Mouse (Mus musculus): ENCODE measurements around the gene Lrrc31.

The Lrrc31 gene

DNA sequence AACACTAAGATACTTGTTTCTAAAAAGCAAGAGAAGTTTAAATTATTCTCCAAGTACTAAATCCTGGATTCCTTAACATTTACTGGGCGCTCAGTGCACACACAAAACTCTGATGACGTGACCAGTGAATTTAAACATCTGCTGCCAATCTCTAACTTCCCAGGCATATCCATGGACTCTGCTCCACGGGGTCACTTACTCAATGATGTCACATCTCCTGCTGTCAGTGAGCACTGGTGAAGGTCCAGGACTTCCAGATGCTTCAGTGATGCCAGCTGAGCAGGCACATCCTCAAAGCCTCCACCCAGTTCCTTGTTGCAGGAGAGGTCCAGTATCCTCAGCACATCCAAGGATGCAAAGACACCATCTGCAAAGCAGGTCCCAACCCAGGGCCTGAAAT is 12.4 kb downstream of the Lrrc31 start:
- no peak for DNase-seq

DNA sequence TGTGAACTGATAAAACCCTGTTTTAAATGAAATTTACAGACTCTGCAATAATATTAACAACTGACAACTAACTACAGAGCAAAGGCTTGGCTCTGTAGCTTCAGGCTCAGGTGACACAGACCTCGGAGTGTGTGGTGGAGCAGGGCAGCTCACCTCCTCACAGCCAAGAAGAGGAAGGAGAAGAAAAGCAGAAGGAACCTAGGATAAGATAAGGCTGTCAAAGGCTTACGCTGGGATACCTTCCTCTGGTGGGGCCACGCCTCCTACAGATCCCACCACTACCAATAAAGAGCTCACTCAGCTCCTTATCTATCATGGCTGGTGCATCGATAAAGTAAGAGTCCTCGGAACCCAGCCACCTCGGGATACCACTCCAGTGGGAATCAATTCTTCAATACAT is 16.5 kb downstream of the Lrrc31 start:
- no peak for DNase-seq

DNA sequence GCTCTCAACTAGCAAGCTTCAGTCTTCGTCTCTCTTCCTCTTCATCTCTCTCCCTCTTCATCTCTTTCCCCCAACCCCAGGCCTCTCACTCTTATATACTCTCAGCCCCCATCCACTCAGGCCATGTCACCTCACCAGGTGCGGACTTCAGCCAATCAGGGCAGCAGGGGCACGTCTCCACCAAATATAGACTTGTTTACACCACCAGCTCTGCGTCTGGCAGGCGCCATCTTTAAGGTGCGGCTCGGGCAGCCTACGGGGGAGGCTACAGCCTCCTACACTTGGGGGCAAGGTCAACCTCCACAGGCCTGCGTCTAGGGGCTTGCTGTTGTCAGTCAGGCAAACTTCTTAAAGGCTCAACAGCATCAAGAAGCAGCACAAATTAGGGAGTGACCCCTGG is 41.2 kb downstream of the Lrrc31 start:
- DNase-seq: no peak

DNA sequence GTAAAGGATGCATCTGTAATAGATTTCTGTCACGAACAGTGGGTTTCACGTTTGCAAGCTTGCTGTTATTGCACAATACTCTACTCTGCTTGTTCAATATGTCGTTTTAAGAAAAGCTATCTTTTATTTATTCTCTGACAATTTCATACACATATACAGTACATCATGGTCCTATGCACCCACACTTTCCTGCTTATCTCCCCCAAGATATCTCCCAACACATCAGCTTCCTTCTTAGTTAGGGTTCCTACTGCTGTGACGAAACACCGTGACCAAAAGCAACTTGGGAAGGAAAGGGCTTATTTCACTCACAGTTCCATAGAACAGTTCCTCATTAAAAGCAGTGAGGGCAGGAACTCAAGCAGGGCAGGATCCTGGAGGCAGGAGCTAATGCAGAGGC is 43.7 kb downstream of the Lrrc31 start:
- no peak for DNase-seq

DNA sequence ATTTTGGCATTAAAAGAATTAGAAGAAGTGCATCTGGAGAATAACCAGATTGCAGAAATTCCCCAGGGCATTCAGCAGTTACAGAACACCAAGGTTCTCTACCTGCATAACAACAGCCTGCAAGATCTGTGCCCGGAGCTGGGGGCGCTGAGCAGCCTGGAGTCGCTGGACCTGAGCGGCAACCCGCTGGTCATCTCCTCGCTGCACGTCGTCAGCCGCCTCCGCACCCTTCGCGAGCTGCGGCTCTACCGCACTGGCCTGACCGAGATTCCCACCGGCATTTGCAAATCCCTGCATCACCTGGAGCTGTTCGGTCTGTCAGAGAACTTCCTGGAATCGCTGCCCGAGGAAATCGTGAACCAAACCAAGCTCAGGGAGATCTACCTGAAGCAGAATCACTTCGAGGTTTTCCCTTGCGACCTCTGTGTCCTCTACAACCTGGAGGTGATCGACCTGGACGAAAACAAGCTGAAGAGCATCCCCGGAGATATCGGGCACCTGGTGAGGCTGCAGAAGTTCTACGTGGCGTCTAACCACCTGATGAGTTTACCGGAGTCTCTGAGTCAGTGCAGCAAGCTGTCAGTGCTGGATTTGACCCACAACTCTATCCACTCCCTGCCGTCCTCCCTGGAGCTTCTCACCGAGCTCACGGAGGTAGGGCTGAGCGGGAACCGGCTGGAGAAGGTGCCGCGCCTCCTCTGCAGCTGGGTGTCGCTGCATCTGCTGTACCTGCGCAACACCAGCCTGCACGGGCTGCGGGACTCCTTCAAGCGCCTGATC is 49.4 kb downstream of the Lrrc31 start:
- no peak for DNase-seq

DNA sequence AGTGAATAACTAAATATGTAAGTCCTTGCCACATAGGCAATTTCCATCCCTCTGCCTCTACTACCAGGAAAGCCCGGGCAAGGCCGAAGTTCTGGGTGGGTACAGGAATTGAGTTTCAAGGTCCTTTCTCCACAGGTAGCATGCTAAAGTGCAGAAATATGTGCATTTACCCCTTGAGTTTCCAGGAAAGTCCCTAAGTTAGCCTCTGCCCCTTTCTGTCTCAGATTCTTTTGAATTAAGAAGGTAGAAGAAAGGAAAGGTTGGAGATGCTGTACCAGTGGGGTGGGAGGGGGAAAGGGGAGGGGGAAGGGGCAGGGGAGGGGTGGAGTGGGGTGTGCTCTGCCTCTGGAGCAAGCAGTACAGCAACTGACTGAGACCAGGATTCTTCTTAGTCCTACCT is 51.2 kb downstream of the Lrrc31 start:
- no peak for DNase-seq

DNA sequence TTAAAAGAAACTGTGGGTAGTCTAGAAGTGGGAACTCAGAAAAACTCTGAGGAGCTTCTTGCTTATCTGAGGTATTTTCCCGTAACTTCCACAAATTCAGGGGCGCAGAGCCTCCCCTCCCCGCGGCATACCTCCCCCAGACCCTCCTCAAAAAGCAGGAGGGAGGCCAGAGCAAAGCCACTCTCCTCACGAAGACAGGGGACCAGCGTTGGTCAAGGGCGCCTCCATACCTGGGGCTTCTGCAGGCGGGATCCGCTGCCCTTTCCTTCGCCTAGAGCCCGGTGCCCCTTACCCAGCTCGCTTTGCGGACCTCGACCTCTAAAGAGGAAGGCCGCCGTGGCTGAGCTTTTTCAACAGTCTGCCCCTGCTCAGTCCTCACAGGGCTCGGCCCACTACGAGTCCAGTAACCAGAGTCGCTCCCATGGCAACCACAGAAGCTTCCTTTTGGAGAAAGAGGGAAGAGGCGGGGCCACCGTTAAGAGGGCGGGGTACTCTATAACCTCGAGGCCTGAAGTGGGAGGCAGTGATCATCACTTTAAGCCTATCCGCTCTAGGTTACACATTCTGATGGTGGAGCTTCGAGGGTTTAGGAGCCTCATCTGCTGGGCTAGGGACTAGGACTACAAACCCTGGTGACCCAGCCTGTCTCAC is 52.1 kb downstream of the Lrrc31 start, which contains the start of gene Lrrc34:
TSS of gene Lrrc34 (minus strand) at position 430 of the 651 bp plus-strand sequence.
- no peak for DNase-seq

DNA sequence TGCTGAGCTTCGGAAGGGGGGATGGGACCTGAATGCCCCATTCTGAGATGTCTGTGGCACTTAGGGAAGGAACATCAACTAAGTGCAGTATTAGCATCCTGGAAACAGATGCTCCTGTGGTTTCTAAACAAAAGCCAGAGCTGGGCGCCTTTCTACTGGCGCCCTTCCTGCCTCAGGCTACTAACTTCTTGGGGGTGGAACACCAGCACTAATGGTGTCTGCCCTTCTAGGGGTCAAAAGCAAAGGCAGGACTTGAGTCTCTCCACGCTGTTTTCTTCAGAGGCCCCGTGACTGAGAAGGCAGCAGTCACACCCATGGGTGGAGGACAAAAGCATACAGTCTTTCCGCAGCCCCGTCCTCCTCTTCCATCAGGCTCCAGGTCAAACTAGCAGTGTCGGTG is 52.9 kb downstream of the Lrrc31 start:
- DNase-seq: no peak

DNA sequence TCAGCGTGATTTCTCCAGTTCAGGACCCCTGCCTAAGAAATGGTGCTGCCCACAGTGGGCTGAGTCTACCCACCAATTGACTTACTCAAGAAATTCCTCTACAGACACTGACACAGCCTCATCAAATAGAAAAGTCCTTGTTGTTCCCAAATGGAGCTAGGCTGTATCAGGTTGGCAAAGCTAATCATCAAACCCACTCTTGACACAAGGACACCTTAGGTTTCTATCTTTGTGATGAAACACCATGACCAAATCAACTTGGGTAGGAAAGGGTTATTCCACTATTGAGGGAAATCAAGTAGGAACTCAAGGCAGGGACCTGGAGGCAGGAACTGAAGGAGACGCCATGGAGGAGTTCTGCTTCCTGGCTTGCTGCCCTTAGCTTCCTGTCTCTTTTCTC is 55.4 kb downstream of the Lrrc31 start, which contains the start of gene Lrriq4:
TSS of gene Lrriq4 (plus strand) at position 301 of the 400 bp plus-strand sequence.
- DNase-seq: no peak

DNA sequence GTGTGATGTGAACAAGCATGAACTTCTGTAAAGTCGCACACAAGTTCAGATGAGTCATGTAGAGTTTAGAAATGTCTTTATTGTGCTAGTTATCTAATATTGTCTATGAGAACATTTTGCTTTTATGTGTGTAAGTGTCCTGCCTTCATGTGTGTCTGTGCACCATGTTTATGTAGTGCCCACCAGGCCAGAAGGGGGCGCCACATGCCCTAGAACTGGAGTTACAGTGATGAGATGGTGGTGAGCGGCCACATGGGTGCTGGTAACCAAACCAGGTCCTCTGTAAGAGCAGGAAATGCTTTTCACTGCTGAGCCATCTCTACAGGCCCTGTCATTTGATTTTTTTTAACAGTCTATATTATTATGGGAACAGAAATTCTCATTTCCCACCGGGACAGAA is 64.0 kb downstream of the Lrrc31 start:
- DNase-seq: no peak

DNA sequence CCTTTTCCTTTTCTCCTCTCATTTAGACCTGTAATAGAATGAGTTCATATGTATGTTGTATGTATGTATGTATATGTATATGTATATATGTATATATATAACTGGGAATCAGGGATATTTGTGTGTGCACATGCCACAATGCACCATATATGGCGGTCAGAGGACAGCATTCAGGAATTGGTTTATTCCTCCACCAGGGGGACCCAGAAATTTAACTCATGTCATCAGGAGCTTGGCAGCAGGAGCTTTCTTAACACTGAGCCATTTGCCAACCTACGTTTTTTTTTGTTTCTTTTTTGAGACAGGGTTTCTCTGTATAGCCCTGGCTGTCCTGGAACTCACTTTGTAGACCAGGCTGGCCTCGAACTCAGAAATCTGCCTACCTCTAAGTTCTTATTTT is 66.0 kb downstream of the Lrrc31 start:
- DNase-seq: no peak
